Mouse (Mus musculus) 3134 (cell line): ENCODE results near the gene Preb.

Experiments used
- DNase-seq: peaks from one replicate; pipeline ENCODE4 v3.0.0-alpha.2; 2011; ENCODE audit warnings: low spot score; ENCODE audit not compliant: insufficient read length; ENCODE audit errors: extremely low read depth

Gene Preb

GRCm38 (mm10) chr5:30959966-30960501, at the start of gene Preb:
TSS of gene Preb (minus strand) at chr5:30960361.
- peak; percentile 94 for DNase-seq

GRCm38 (mm10) chr5:31004184-31004583, 44.0 kb upstream of the Preb start:
- DNase-seq, result peak; percentile 57

GRCm38 (mm10) chr5:31001560-31001959, 41.4 kb upstream of the Preb start:
- no peak for DNase-seq

- DNase-seq, result peak; percentile 5
Measured at GRCm38 (mm10) chr5:31000993-31001392, 40.8 kb upstream of the Preb start.

- peak; percentile 64 for DNase-seq
Measured at GRCm38 (mm10) chr5:31000122-31000521, 40.0 kb upstream of the Preb start.

GRCm38 (mm10) chr5:30999324-30999723, 39.2 kb upstream of the Preb start:
- DNase-seq, result no peak

- peak; percentile 35 for DNase-seq
Measured at GRCm38 (mm10) chr5:30998306-30998705, 38.1 kb upstream of the Preb start.

GRCm38 (mm10) chr5:30994910-30995635, 34.9 kb upstream of the Preb start:
- DNase-seq, result no peak

DNA sequence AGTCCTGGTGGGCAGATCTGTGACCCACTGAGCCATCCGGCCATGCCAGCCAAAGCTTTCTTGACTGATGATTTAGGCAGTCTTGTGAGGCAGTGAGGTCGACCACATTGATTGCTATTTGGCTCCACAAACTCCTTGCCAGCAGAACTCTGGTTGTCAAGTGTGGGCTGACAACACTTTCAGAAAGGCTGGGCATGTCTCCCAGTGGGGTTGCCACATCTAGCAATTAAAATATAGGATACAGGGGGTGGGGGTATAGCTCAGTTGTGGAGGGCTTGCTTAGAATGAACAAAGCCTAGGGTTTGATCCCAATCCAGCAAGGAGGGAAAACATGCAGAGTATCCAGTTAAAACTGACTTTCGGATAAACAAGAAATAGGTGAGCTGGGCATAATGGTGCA, 33.9 kb upstream of the Preb start:
- no peak for DNase-seq

DNA sequence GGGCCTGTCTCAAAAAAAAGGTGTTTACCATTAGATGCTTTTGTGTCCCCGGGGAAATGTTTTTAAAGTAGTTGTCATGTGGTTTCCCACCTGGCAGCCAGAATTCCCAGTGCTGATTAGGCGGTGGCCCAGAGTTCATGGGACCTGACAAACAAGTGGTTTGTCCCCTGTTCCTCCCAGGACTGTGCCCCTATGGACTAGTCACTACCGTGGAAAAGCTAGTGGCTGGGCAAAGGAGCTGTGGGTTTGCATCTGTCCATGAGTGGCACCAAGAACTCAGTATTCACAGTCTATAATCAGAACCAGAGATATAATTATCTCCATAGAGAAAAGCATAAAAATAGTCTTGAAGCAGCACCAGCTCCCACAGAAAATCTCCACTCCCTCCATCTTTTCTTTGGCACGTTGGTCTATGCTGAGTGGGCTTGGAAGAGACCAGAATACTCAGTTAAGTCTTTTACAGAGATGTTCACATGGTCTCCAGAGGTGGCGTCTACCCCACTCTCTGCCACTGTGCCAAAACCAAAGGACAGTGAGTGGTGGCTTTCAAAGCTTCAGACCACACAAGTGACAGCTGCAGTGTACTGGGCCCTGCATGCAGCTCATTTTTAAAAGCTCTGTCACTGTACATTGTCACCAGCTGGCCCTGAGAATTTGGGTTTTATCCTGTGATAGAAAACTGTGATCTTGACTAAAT, 33.0 kb upstream of the Preb start:
- no peak for DNase-seq

DNA sequence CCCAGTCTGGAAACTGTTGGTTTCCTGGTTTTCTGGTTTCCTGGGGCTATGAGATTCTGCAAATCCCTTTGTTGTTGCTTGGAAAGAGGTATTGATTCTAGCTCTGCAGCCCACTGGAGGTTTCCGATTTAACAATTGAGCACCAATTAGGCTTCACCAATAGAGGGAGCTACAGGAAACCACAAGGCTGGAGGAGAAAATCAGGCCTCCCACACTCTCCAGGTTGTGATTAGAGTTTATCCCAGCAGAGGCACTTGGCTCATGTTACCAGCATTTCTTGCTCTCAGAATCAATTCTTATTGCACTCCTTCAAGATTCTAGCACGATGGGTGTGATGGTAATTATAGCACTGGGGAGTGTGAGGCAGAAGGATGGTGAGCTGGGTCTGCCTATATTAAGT, 22.2 kb upstream of the Preb start:
- no peak for DNase-seq

GRCm38 (mm10) chr5:30974870-30975656, 14.9 kb upstream of the Preb start:
- DNase-seq, result no peak

DNA sequence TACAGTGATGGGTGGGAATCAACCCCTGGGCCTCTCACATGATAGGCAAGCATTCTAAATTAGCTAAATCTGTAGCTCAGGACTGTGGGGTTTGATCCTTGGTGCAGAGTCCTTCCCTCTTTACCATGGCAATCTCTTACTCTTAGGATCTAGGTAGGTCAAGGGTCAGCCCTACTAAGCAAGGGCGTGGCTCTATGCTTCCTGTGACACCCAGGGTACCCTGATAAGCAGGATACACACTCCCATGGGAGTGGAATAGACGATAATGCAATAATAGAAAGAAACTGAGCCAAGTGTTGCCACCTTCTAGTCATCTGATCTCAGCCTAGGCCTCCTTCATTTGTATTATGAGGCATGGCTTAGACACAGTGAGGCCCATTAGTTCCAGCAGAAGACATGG, 9.3 kb upstream of the Preb start:
- DNase-seq, result no peak

DNA sequence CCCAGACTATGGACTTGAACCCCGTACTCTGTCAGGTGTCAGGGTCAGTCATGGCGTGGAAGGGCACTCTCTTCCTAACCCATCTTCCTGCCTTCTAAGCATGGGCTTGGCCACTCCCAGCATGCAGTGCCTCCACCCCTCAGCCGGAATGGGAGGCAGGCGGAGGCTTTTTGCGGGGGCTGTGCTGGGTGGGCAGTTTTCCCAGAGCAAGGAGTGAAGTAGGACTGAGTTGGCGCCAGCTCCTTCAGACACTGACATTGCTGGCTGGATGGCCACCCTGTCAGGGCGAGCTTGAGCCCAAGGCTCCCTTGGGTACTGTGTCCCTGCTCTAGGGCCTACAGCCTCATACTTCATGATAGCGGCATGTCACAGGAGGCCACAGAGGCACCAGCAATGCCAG, 8.3 kb upstream of the Preb start, which contains the start of gene Tcf23:
Gene Tcf23 (plus strand): TSS at position 247 of the 400 bp plus-strand sequence.
- DNase-seq, result no peak

DNA sequence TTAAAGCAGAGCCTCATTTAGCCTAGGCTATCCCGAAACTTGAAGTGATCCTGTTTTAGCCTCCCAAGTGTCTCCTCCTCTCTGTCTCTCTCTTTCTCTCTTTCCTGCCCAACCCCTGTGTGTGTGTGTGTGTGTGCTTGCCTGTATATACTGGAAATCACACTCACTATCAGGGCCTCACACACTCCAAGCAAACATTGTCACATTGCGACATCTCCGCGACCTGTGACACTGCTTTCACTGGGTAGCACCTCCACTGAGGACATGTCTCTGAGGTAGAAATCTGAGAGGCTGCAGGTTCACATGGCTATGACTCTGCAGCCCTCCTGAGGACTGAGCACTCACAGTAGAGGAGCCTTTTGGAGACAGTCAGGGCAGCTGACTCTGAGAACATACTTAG, 6.0 kb upstream of the Preb start:
- DNase-seq, result no peak

DNA sequence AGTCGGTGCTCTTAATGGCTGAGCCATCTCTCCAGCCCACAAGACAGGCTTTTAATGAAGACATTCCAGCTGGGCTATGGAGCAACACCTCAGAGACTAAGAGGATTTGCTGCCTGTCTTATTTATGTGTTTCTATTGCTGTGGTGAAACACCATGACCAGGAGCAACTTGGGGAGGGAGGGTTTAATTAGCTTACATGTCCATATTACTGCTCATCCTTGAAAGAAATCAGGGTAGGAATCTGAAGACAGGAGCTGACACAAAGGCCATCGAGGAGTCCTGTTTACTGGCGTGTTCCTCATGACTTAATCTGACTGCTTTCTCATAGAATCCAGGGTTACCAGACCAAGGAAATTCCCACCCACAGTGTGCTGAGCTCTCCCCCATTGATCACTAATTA, 3.8 kb upstream of the Preb start:
- DNase-seq, result no peak

DNA sequence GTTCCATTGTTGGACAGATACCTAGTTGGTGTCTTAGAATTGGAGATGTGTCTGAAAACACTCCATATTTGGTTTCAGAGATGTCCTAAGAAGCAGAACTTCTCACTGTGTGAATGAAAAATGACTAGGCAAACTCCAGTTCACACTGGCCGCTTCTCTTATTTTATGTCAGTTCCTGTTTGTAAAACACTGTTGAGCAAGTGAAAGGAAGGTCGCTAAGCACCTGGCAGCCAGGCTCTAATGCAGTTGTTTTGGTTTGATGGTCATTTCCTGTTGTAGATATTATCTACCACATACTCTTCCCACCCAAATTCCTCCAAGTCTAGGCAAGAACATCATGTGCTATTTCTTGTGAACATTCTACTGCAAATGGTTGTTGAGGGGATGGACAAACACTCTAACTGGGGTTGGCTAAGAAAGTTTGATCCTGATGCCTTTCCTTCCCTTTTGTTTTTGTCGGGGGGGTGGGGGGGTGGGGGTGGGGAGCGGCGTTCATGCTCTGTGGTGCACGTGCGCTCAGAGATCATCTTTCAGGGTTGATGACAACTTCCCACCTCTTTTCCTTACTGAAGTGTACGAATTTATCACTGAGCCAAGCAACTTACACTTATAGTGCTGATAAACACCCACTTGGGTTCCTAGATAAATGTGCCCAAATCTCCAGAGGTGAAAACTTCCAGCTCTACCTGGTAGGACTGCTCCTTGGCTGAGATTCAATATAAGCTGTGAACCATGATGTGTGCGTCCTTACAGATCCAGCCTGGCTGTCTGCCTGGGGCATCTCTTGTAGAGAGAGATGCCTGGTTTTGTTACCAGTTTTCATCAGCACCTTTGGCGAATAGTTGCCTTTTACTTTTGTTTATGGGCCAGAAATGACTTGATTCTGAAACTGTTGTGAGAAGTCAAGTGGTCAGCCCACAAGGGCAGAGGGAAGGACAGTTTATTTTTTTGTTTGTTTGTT, 1.7 kb upstream of the Preb start:
- DNase-seq, result peak; percentile 27

GRCm38 (mm10) chr5:30960814-30961213, 653 bp upstream of the Preb start:
- DNase-seq, result no peak

- no peak for DNase-seq
Measured at GRCm38 (mm10) chr5:30959198-30959854, 835 bp downstream of the Preb start.

DNA sequence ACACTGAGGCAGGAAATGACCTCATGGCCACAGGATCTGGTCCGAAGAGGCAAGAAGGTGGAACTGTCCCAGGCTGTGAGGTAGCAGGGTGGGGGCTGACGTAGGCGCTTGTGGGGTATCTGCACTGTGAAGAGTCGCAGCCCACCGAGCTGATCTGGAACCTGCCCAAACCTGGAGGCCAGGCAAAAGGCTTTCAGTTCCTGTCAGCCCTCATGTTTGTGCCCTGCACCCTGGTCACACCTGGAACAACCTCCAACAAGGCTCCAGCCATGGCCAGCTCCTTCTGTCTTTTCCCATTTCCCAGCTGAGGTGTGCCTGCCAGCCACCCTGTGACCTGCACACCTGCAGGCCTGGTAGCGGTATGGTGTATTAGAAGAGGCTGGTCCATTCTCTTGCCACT, 2.3 kb downstream of the Preb start:
- no peak for DNase-seq
